Mouse (Mus musculus) hindbrain, embryonic 12.5 days (tissue): ENCODE measurements around the gene Gucy2e. TPM values are rescaled to one million over a fixed set of nuclear protein-coding genes. Genes with fewer than 3 reads are reported as not detected.

Source experiments
- polyA plus RNA-seq: library from polyadenylated mRNA; unstranded; fragments of >200 nt; fragmentation: Nextera tagmentation; extraction: Ambion mirVana; gene quantifications from 2 replicates; pipeline ENCODE4 v1.2.1, GENCODE M21; 2016

The Gucy2e gene
- polyA plus RNA-seq, 1 experiment from 2014 or later = 0.04 TPM

Other genes with a start within 250 kb of the Gucy2e start
- 27.8 and 31.0 TPM in 2 replicates for gene Pfas, start 228.6 kb downstream of the Gucy2e start, polyA plus RNA-seq
- 64.8 and 66.4 TPM in 2 replicates for gene Ctc1, start 221.1 kb downstream of the Gucy2e start, polyA plus RNA-seq
- gene Aurkb, start 191.4 kb downstream of the Gucy2e start, polyA plus RNA-seq = 95.5 and 100 TPM in 2 replicates
- gene Borcs6, start 177.3 kb downstream of the Gucy2e start, polyA plus RNA-seq = 15.8 and 16.6 TPM in 2 replicates
- 39.4 and 45.1 TPM in 2 replicates for gene Tmem107, start 166.2 kb downstream of the Gucy2e start, polyA plus RNA-seq
- gene Vamp2, start 148.5 kb downstream of the Gucy2e start, polyA plus RNA-seq = 140 and 159 TPM in 2 replicates
- 9.8 and 11.6 TPM in 2 replicates for gene Per1, start 141.8 kb downstream of the Gucy2e start, polyA plus RNA-seq
- gene Hes7, start 116.6 kb downstream of the Gucy2e start, polyA plus RNA-seq = 0.25 and 0.49 TPM in 2 replicates
- 0.26 and 0.29 TPM in 2 replicates for gene 9130213A22Rik, start 114.4 kb downstream of the Gucy2e start, polyA plus RNA-seq
- 0.41 and 0.65 TPM in 2 replicates for gene Aloxe3, start 111.1 kb downstream of the Gucy2e start, polyA plus RNA-seq
- gene Alox12b, start 80.0 kb downstream of the Gucy2e start, polyA plus RNA-seq = 0.12 TPM in 2 replicates
- gene Alox8, start 39.2 kb downstream of the Gucy2e start, polyA plus RNA-seq = 0.06 and 0.07 TPM in 2 replicates
- gene Cntrob, start 86.7 kb upstream of the Gucy2e start, polyA plus RNA-seq = 30.2 and 37.0 TPM in 2 replicates
- 165 and 191 TPM in 2 replicates for gene Trappc1, start 86.9 kb upstream of the Gucy2e start, polyA plus RNA-seq
- 5.0 and 5.4 TPM in 2 replicates for gene Kcnab3, start 89.2 kb upstream of the Gucy2e start, polyA plus RNA-seq
- gene Rnf227, start 103.4 kb upstream of the Gucy2e start, polyA plus RNA-seq = 49.0 and 54.6 TPM in 2 replicates
- 93.4 and 97.6 TPM in 2 replicates for gene Chd3, start 132.4 kb upstream of the Gucy2e start, polyA plus RNA-seq
- gene Naa38, start 158.5 kb upstream of the Gucy2e start, polyA plus RNA-seq = 94.0 and 103 TPM in 2 replicates
- gene Cyb5d1, start 158.6 kb upstream of the Gucy2e start, polyA plus RNA-seq = 48.0 and 50.5 TPM in 2 replicates
- 13.2 and 14.8 TPM in 2 replicates for gene Tmem88, start 161.2 kb upstream of the Gucy2e start, polyA plus RNA-seq
- 51.4 and 51.6 TPM in 2 replicates for gene Kdm6b, start 176.6 kb upstream of the Gucy2e start, polyA plus RNA-seq